Mouse (Mus musculus) E14TG2a.4 (cell line): Measurements from ENCODE around the gene Ivns1abp.
"Not testable (repeated sequence)": the region's sequence is repeated elsewhere in the genome, so short reads cannot be mapped to it uniquely, and the experiment has no call there.

Source experiments
- CTCF ChIP-seq: conservative IDR thresholded peaks from 2 replicates; pipeline ENCODE4 v1.5.1; 2014; ENCODE audit warnings: low read length
- NANOG ChIP-seq: IDR thresholded peaks from 2 replicates; pipeline ENCODE4 v1.6.1; 2014; ENCODE audit warnings: borderline replicate concordance, low read length, mixed read lengths
- POU5F1 ChIP-seq: IDR thresholded peaks from 2 replicates; pipeline ENCODE4 v1.6.1; 2014; ENCODE audit warnings: low read length, borderline replicate concordance

DNA sequence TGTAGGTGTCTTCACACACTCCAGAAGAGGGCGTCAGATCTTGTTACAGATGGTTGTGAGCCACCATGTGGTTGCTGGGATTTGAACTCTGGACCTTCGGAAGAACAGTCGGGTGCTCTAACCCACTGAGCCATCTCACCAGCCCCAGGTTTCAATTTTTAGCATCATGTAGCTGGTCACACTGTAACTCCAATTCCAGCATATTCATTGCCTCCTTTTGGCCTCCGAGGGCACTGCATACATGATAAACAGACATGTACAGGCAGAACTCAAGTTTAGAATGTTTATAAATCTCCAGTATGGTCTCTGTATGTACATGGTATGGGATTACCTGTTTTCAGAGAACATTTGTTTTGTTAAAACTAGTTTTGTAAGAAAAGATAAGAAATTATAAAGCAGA lies 4.0 kb downstream of the Ivns1abp start:
- TF ChIP-seq CTCF, NANOG, POU5F1: not testable (repeated sequence)
